Mouse (Mus musculus) myocyte (in vitro differentiated cells): ENCODE data around the gene Gak.

Experiments
- E2F4 ChIP-seq: IDR thresholded peaks from one replicate; pipeline ENCODE4 v1.6.1; 2011; ENCODE audit warnings: mild to moderate bottlenecking, control low read depth, moderate library complexity; ENCODE audit not compliant: insufficient read depth
- MAX ChIP-seq: IDR thresholded peaks from one replicate; pipeline ENCODE4 v1.6.1; 2011; ENCODE audit warnings: low read depth, mild to moderate bottlenecking, control low read depth
- POLR2A ChIP-seq: IDR thresholded peaks from one replicate; pipeline ENCODE4 v1.6.1; 2011; ENCODE audit warnings: low read depth, mild to moderate bottlenecking, control low read depth, moderate library complexity; ENCODE audit not compliant: insufficient read length
- POLR2AphosphoS2 ChIP-seq: IDR thresholded peaks from one replicate; pipeline ENCODE4 v1.6.1; 2011; ENCODE audit warnings: low read depth, control low read depth; ENCODE audit not compliant: insufficient read length
- TCF3 ChIP-seq: IDR thresholded peaks from one replicate; pipeline ENCODE4 v1.6.1; 2011; ENCODE audit warnings: low read depth, control low read depth; ENCODE audit not compliant: insufficient read length

GRCm38 (mm10) chr5:108621870-108622269 lies 7.7 kb downstream of the Gak start:
- TF ChIP-seq POLR2A (no peak), MAX (no peak), E2F4 (no peak), TCF3 (no peak), POLR2AphosphoS2 (no peak)
